Mouse (Mus musculus) CH12.LX (cell line): ENCODE results near the gene Tbc1d23. TPM values are rescaled to one million over a fixed set of nuclear protein-coding genes. Genes with fewer than 3 reads are reported as not detected.
A peak's percentile ranks its signal among the peaks of the same experiment; 100 is the strongest.

Experiments
- DNase-seq: peaks from one replicate; pipeline ENCODE4 v3.0.0-alpha.2; 2013; ENCODE audit errors: extremely low read depth
- H3K27ac ChIP-seq: 2 replicates; pipeline ENCODE4 v1.5.1; 2012; ENCODE audit warnings: low read depth, mild to moderate bottlenecking, control low read depth, moderate library complexity; ENCODE audit not compliant: insufficient read depth
- H3K27me3 ChIP-seq: replicated peaks from 2 replicates; pipeline ENCODE3; 2012; ENCODE audit warnings: inconsistent platforms
- H3K36me3 ChIP-seq, 2 experiments: replicated peaks in 1 of 2; 2 replicates each; pipeline versions ENCODE3 to v1.6.1; 2012; ENCODE audit warnings: inconsistent platforms in 1 of 2, low read length in 1 of 2, mild to moderate bottlenecking in 1 of 2, mixed read lengths in 1 of 2, moderate library complexity in 1 of 2; ENCODE audit not compliant: control insufficient read depth in 1 of 2, insufficient read depth in 1 of 2
- H3K4me1 ChIP-seq, 2 experiments: 2 replicates each; pipeline ENCODE4 v1.6.1; 2012; ENCODE audit warnings: inconsistent platforms in 1 of 2, moderate library complexity in 1 of 2; ENCODE audit not compliant: insufficient read depth in 2 of 2, control insufficient read depth in 1 of 2
- H3K4me2 ChIP-seq: 2 replicates; pipeline ENCODE4 v1.6.1; 2012; ENCODE audit warnings: low read depth, mild to moderate bottlenecking, control low read depth; ENCODE audit not compliant: poor library complexity, insufficient read depth, severe bottlenecking
- H3K4me3 ChIP-seq, 3 experiments: fragments of 150-350 bp in 1 of 3; sonication (generic) in 1 of 3; replicated peaks in 1 of 3; 2 replicates each; pipeline versions ENCODE3 to v1.5.1; 2011 to 2012; ENCODE audit warnings: low read depth in 2 of 3, low read length in 2 of 3, mild to moderate bottlenecking in 2 of 3, moderate library complexity in 2 of 3, control low read depth in 1 of 3, improper control_type of control experiment in 1 of 3, inconsistent platforms in 1 of 3, mixed read lengths in 1 of 3; ENCODE audit not compliant: poor library complexity in 1 of 3
- H3K79me2 ChIP-seq: replicated peaks from 2 replicates; pipeline ENCODE4 v1.6.1; 2012; ENCODE audit warnings: mild to moderate bottlenecking, moderate library complexity; ENCODE audit not compliant: control insufficient read depth, poor library complexity, insufficient read depth, severe bottlenecking; ENCODE audit errors: extremely low read depth
- H3K9ac ChIP-seq: 2 replicates; pipeline ENCODE4 v1.6.1; 2012; ENCODE audit warnings: low read depth, mild to moderate bottlenecking, control low read depth, moderate library complexity; ENCODE audit not compliant: insufficient read depth
- H3K9me3 ChIP-seq: replicated peaks from 2 replicates; pipeline ENCODE3; 2012; ENCODE audit warnings: low read length, inconsistent platforms, mixed read lengths
- CHD1 ChIP-seq: IDR thresholded peaks from 2 replicates; pipeline ENCODE4 v1.6.1; 2012; ENCODE audit warnings: low read depth, low read length, improper control_type of control experiment, inconsistent platforms
- ELF1 ChIP-seq: IDR thresholded peaks from 2 replicates; pipeline ENCODE4 v1.6.1; 2014; ENCODE audit warnings: low read depth, mild to moderate bottlenecking, inconsistent platforms, low read length, improper control_type of control experiment
- EP300 ChIP-seq: IDR thresholded peaks from 2 replicates; pipeline ENCODE4 v1.6.1; 2011; ENCODE audit warnings: low read length, improper control_type of control experiment
- ETS1 ChIP-seq: conservative IDR thresholded peaks from 2 replicates; pipeline ENCODE4 v1.6.1; 2012; ENCODE audit warnings: low read depth, mild to moderate bottlenecking, inconsistent platforms, low read length, improper control_type of control experiment, moderate library complexity
- JUND ChIP-seq: conservative IDR thresholded peaks from 2 replicates; pipeline ENCODE4 v1.6.1; 2011; ENCODE audit warnings: low read depth, low read length, improper control_type of control experiment
- MAZ ChIP-seq: IDR thresholded peaks from 2 replicates; pipeline ENCODE4 v1.6.1; 2012; ENCODE audit warnings: low read depth, mild to moderate bottlenecking, inconsistent platforms, low read length, improper control_type of control experiment, moderate library complexity
- MEF2A ChIP-seq: IDR thresholded peaks from 2 replicates; pipeline ENCODE4 v1.6.1; 2014; ENCODE audit warnings: low read depth, mild to moderate bottlenecking, inconsistent platforms, low read length, improper control_type of control experiment, borderline replicate concordance
- NELFE ChIP-seq: IDR thresholded peaks from 2 replicates; pipeline ENCODE4 v1.6.1; 2011; ENCODE audit warnings: low read depth, low read length, improper control_type of control experiment
- PAX5 ChIP-seq: IDR thresholded peaks from 2 replicates; pipeline ENCODE4 v1.6.1; 2012; ENCODE audit warnings: low read length, inconsistent platforms, mixed read lengths
- POLR2A ChIP-seq: IDR thresholded peaks from 2 replicates; pipeline ENCODE4 v1.6.1; 2011; ENCODE audit warnings: low read depth, mild to moderate bottlenecking, improper control_type of control experiment, low read length
- POLR2AphosphoS2 ChIP-seq: IDR thresholded peaks from 2 replicates; pipeline ENCODE4 v1.6.1; 2011; ENCODE audit warnings: low read depth, low read length, improper control_type of control experiment
- RAD21 ChIP-seq: IDR thresholded peaks from 2 replicates; pipeline ENCODE4 v1.6.1; 2011; ENCODE audit warnings: low read depth, mild to moderate bottlenecking, low read length, improper control_type of control experiment, moderate library complexity
- SIN3A ChIP-seq: IDR thresholded peaks from 2 replicates; pipeline ENCODE4 v1.6.1; 2012; ENCODE audit warnings: low read length, improper control_type of control experiment, inconsistent platforms
- SMC3 ChIP-seq: IDR thresholded peaks from 2 replicates; pipeline ENCODE4 v1.6.1; 2011; ENCODE audit warnings: low read depth, low read length, improper control_type of control experiment
- UBTF ChIP-seq: IDR thresholded peaks from 2 replicates; pipeline ENCODE4 v1.6.1; 2012; ENCODE audit warnings: low read depth, mild to moderate bottlenecking, inconsistent platforms, low read length, improper control_type of control experiment, moderate library complexity
- ZNF384 ChIP-seq: IDR thresholded peaks from 2 replicates; pipeline ENCODE4 v1.6.1; 2012; ENCODE audit warnings: low read depth, low read length, improper control_type of control experiment, inconsistent platforms
- dilution Hi-C: fragments of 300-500 bp; cut with MboI; formaldehyde crosslinking; loops from 2 replicates; pipeline ENCODE4 v1.14.3; 2020; ENCODE audit warnings: low sequenced_read_pairs; ENCODE audit not compliant: extremely low pct_unique_long_range_greater_than_20kb, extremely low pct_ligation_motif_present
- in situ Hi-C: fragments of 300-500 bp; cut with MboI; formaldehyde crosslinking; loops from 3 replicates; pipeline ENCODE4 v1.14.3; 2019; ENCODE audit warnings: low sequenced_read_pairs, low pct_ligation_motif_present, low pct_unique_long_range_greater_than_20kb, mixed read lengths
- polyA plus RNA-seq: library from polyadenylated mRNA; unstranded; fragments of >175 nt; gene quantifications from 2 replicates; pipeline ENCODE4 v1.2.1, GENCODE M21; 2012; ENCODE audit warnings: low read depth; ENCODE audit not compliant: insufficient read length
- total RNA-seq, 2 experiments: library from RNA; depleted of rRNA; stranded (reverse); fragments of 300-350 nt in 1 of 2; fragments of >200 nt in 1 of 2; gene quantifications; 2 replicates each; pipeline ENCODE4 v1.2.3; 2012 to 2014

The Tbc1d23 gene
- total and polyA plus RNA-seq, 3 experiments: 21.2 to 38.8 (median 31.5) TPM

DNA sequence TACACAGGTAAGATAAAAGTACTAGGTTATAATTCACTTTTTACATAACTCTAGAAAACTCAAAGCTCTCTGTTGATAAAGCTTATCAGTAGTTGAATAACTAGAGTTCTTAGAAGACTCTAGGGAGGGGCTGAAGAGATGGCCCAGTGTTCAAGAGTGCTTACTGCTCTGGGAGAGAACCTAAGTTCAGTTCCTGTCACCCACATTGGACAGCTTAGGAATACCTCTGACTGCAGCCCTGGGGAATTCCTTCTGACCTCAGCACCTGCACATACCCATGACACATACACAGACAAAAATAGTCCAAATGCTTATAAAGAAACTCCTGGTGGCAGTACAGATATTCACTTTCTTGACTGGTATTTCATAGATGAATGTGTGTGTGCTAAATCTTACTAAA lies 75.4 kb downstream of the Tbc1d23 start:
- in situ Hi-C loops (no loop called here), dilution Hi-C loops (no loop called here)
- H3K27me3 ChIP-seq: no peaks in the 10 kb centered on the region
- no peak overlapping the region for H3K9ac ChIP-seq
- H3K4me3 ChIP-seq: no peak overlapping the region
- H3K79me2 ChIP-seq: no peaks in the 10 kb centered on the region
- DNase-seq: peak; percentile 64
- TF ChIP-seq MEF2A: peak; percentile 84
- TF ChIP-seq NELFE: no peak
- TF ChIP-seq POLR2AphosphoS2: peak; percentile 69; the same call in 1 of the 2 replicates
- no peak for TF ChIP-seq ZNF384
- TF ChIP-seq EP300: peak; percentile 44; the same call in 1 of the 2 replicates
- peak; percentile 61; the same call in 1 of the 2 replicates for TF ChIP-seq ETS1
- H3K27ac ChIP-seq: no peak overlapping the region
- H3K4me1 ChIP-seq: peaks cover 0 to 22% of the 10 kb centered on the region in 2 experiments; a peak in 2 of 4 replicates
- peaks cover 62 to 96% of the 10 kb centered on the region in 2 experiments for H3K36me3 ChIP-seq
- no peaks in the 10 kb centered on the region for H3K9me3 ChIP-seq
- H3K4me2 ChIP-seq: no peak overlapping the region

DNA sequence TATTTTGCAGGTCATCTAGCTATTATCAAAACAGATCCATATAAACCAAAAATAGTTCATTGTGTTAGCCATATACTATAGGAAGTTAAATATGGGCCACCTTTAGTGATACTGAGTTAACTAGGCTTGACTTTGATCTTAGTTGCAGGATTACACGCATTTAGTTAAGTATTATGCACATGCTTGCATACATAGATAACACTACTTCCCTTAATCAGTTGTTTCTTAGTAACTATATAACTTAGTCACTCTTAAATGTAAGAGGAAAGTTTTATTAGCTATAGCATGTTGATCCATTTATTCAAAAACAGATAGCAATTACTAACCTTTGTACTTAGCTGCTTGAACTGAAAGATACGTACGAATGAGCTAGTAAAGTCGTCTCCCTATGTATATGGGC lies 79.9 kb downstream of the Tbc1d23 start:
- no peak overlapping the region for H3K4me3 ChIP-seq
- H3K79me2 ChIP-seq: no peaks in the 10 kb centered on the region; the same call in 1 of the 2 replicates
- DNase-seq: no peak
- no peaks in the 10 kb centered on the region for H3K9me3 ChIP-seq
- no peak for TF ChIP-seq CHD1
- no peak for TF ChIP-seq POLR2AphosphoS2
- TF ChIP-seq UBTF: no peak
- no peak for TF ChIP-seq POLR2A
- TF ChIP-seq MAZ: no peak
- no peak for TF ChIP-seq SMC3
- no peak for TF ChIP-seq SIN3A
- TF ChIP-seq RAD21: no peak
- TF ChIP-seq ELF1: no peak
- H3K9ac ChIP-seq: no peak overlapping the region
- H3K4me1 ChIP-seq: peaks cover 0 to 22% of the 10 kb centered on the region in 2 experiments; a peak in 2 of 4 replicates
- dilution Hi-C loops: no loop called here
- H3K27ac ChIP-seq: no peak overlapping the region
- H3K4me2 ChIP-seq: no peak overlapping the region
- H3K36me3 ChIP-seq: peaks cover 51 to 94% of the 10 kb centered on the region in 2 experiments
- H3K27me3 ChIP-seq: no peaks in the 10 kb centered on the region
- in situ Hi-C loops: no loop called here

DNA sequence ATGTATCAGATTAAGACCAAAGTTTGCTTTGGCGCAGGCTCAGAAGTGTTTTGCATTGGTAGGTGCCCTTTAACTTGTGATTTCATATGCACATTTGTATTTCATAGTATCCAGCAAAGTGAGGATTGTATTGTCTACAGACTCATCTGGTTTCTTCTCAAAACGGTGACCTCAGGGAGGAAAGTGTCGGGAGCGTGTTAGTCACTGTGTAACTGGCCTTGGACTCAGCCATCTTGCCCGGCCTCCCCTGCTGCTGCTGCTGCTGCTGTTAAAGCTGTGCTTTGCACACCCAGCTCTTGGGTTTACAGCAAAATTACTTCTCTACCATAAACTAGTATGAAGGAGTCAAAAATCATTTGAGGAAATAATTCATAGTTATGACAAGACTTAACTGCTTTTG lies 86.6 kb downstream of the Tbc1d23 start:
- no peak for DNase-seq
- Histone ChIP-seq H3K27ac (no peak overlapping the region), H3K27me3 (no peaks in the 10 kb centered on the region), H3K4me1 (no peaks in the 10 kb centered on the region), H3K36me3 (peaks cover 48 to 86% of the 10 kb centered on the region in 2 experiments), H3K9ac (no peak overlapping the region), H3K4me3 (no peak overlapping the region), H3K79me2 (no peaks in the 10 kb centered on the region; the same call in 1 of the 2 replicates), H3K9me3 (no peaks in the 10 kb centered on the region), H3K4me2 (no peak overlapping the region)
- in situ Hi-C loops (no loop called here), dilution Hi-C loops (no loop called here)
- TF ChIP-seq JUND (no peak), PAX5 (no peak), SIN3A (no peak)
